Mouse (Mus musculus) forebrain, embryonic 14.5 days (tissue): ENCODE results near the gene Rras2. TPM values are rescaled to one million over a fixed set of nuclear protein-coding genes. Genes with fewer than 3 reads are reported as not detected.

ENCODE experiments used
- ATAC-seq: fragments of 200-750 bp; cut with Nextera tagmentation; 2 replicates; pipeline ENCODE4 v1.8.0; 2017; ENCODE audit warnings: mild to moderate bottlenecking, moderate library complexity
- DNase-seq: peaks from one replicate; pipeline ENCODE4 v3.0.0-alpha.2; 2015; ENCODE audit warnings: low spot score
- H3K27ac ChIP-seq: fragments of 300-500 bp; sonication (generic); 2 replicates; pipeline ENCODE4 v1.5.1; 2014; ENCODE audit warnings: low read depth, mild to moderate bottlenecking, control low read depth, low read length, moderate library complexity
- H3K27me3 ChIP-seq: fragments of 300-500 bp; sonication (generic); replicated peaks from 2 replicates; pipeline ENCODE4 v1.6.1; 2014; ENCODE audit warnings: low read length, control low read depth, mixed read lengths; ENCODE audit not compliant: control insufficient read depth, insufficient read depth
- H3K36me3 ChIP-seq: fragments of 300-500 bp; sonication (generic); 2 replicates; pipeline ENCODE4 v1.6.1; 2014; ENCODE audit warnings: low read length, control low read depth; ENCODE audit not compliant: control insufficient read depth, insufficient read depth
- H3K4me1 ChIP-seq: fragments of 300-500 bp; sonication (generic); 2 replicates; pipeline ENCODE4 v1.6.1; 2014; ENCODE audit warnings: antibody characterized with exemption, low read length, control low read depth; ENCODE audit not compliant: control insufficient read depth, insufficient read depth
- H3K4me2 ChIP-seq: fragments of 300-500 bp; sonication (generic); 2 replicates; pipeline ENCODE4 v1.6.1; 2014; ENCODE audit warnings: mild to moderate bottlenecking, control low read depth, low read length
- H3K4me3 ChIP-seq: fragments of 300-500 bp; sonication (generic); 2 replicates; pipeline ENCODE4 v1.5.1; 2014; ENCODE audit warnings: low read depth, low read length, control low read depth
- H3K9ac ChIP-seq: fragments of 300-500 bp; sonication (generic); 2 replicates; pipeline ENCODE4 v1.6.1; 2014; ENCODE audit warnings: mild to moderate bottlenecking, low read length, control low read depth, moderate library complexity
- H3K9me3 ChIP-seq: fragments of 300-500 bp; sonication (generic); replicated peaks from 2 replicates; pipeline ENCODE4 v1.6.1; 2016; ENCODE audit warnings: low read length, control low read depth, mixed read lengths; ENCODE audit not compliant: control insufficient read depth
- WGBS: fragments of 180-500 bp; shearing (Covaris S2); extraction: QIAGEN DNeasy Blood & Tissue Kit; methylation state at CpG from one replicate; pipeline ENCODE4 v1.1.7; 2014; 5-methylcytosine and 5-hydroxymethylcytosine counted together
- polyA plus RNA-seq: library from polyadenylated mRNA; unstranded; fragments of >200 nt; fragmentation: Nextera tagmentation; extraction: Ambion mirVana; gene quantifications from 2 replicates; pipeline ENCODE4 v1.2.1, GENCODE M21; 2014

Rras2 gene
- polyA plus RNA-seq, 1 experiment from 2014 or later, result 27.1 TPM

- Histone ChIP-seq H3K36me3 (no peaks in the 10 kb centered on the region), H3K4me3 (no peak overlapping the region), H3K4me2 (no peak overlapping the region), H3K27me3 (no peaks in the 10 kb centered on the region), H3K4me1 (peaks cover 5% of the 10 kb centered on the region; the same call in 1 of the 2 replicates), H3K27ac (no peak overlapping the region), H3K9ac (no peak overlapping the region), H3K9me3 (no peaks in the 10 kb centered on the region)
- DNase-seq, result no peak
- no peak for ATAC-seq
- 77% methylated on average over 8 of the region's 8 CpGs for WGBS
These were observed 54.0 kb downstream of the Rras2 start for GRCm38 (mm10) chr7:114063534-114063933.

DNA sequence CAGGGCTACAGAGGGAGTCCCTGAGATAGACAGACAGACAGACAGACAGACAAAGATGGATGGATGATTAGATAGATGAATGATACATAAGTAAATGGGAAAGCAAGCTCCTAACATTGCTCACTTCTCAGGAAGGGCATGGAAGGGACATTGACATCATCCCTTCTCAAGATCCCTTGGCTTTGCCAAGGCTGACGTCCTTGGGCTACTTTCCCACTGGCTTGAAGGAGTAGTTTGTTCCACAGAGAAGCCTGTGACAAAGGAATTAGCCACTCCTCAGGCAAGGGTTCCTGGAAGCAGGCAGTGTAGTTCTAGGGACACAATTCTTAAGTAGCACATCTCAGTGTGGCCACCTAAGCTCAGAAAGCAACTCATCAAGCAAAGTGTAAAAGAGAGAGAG is 55.1 kb downstream of the Rras2 start:
- Histone ChIP-seq H3K4me3 (no peak overlapping the region), H3K4me1 (peaks cover 5% of the 10 kb centered on the region; the same call in 1 of the 2 replicates), H3K27ac (no peak overlapping the region), H3K9ac (no peak overlapping the region), H3K36me3 (no peaks in the 10 kb centered on the region), H3K4me2 (no peak overlapping the region), H3K9me3 (no peaks in the 10 kb centered on the region), H3K27me3 (no peaks in the 10 kb centered on the region)
- DNase-seq (no peak), ATAC-seq (no peak)
- 65% methylated on average over 1 of the region's 1 CpGs for WGBS

DNA sequence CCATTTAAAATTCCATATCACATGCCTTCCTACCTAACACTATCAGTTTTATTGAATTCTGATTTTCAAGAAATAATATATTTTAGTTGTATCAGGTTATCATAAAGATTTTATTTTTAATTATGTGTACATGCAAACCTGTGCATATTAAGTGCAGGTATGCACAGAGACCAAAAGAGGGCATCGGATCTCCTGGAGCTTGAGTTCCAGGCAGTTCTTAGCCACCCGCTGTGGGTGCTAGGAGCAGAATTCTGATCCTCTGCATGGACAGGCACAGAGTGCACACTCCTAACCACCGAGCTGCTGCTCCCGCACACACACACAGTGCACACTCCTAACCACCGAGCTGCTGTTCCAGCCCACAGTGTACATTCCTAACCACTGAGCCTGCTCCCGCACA is 57.1 kb downstream of the Rras2 start:
- Histone ChIP-seq H3K27me3 (no peaks in the 10 kb centered on the region), H3K4me3 (no peak overlapping the region), H3K36me3 (no peaks in the 10 kb centered on the region), H3K4me1 (no peaks in the 10 kb centered on the region), H3K4me2 (no peak overlapping the region), H3K27ac (no peak overlapping the region), H3K9ac (no peak overlapping the region), H3K9me3 (no peaks in the 10 kb centered on the region)
- 93% methylated on average over 6 of the region's 6 CpGs for WGBS
- ATAC-seq (no peak), DNase-seq (no peak)

DNA sequence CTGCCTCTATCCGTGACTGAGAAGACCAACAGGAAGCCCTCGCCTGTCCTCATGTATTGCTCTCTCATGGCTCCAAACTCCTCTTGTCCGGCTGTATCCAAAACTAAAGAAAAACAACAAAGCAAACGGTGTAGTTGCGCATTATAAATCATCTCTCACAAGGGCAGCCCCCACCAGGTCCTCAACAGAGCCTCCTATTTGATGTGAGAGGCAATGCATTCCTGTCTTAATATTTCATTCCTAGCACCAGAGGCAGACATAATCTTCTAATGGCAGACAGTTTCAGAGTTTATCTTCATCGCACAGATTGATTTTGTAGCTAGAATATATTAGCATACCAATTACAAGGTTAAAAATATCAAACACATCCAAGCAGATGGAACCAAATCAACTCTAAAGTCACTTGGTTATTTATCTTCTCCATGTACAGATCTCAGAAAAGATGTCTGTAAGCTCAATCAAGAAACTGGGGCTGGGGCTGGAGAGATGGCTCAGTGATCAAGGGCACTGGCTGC is 58.6 kb downstream of the Rras2 start:
- Histone ChIP-seq H3K27ac (peak overlapping the region; percentile 40; the same call in 1 of the 2 replicates), H3K9me3 (no peaks in the 10 kb centered on the region), H3K9ac (no peak overlapping the region), H3K4me3 (no peak overlapping the region), H3K36me3 (no peaks in the 10 kb centered on the region), H3K4me2 (no peak overlapping the region), H3K27me3 (no peaks in the 10 kb centered on the region), H3K4me1 (no peaks in the 10 kb centered on the region)
- 80% methylated on average over 6 of the region's 6 CpGs for WGBS
- ATAC-seq (peak; percentile 32; the same call in 1 of the 2 replicates), DNase-seq (peak; percentile 49)

DNA sequence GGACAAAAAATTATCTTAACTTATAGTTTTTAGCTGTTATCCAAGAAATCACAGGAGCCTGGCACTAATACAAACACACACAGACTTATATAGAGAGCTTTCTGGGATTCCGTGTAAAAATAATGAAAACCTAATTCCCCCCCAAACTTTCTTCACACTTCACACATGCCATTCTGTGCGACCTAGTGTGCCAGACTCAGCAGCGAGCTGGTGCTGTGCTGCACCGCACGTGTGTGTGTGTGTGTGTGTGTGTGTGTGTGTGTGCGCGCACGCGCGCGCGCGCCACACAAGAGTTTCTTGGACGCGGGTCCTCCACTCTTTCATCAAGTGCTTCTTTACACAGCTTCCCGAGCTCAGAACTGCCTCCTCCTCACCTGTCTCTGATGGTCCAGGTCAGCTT is 59.4 kb downstream of the Rras2 start:
- Histone ChIP-seq H3K4me2 (no peak overlapping the region), H3K9me3 (no peaks in the 10 kb centered on the region), H3K27ac (no peak overlapping the region), H3K36me3 (0 out of 2 replicates have a peak, but pooled peaks cover 3% of the 10 kb centered on the region), H3K9ac (no peak overlapping the region), H3K4me3 (no peak overlapping the region), H3K4me1 (no peaks in the 10 kb centered on the region), H3K27me3 (no peaks in the 10 kb centered on the region)
- peak; percentile 44; the same call in 1 of the 2 replicates for ATAC-seq
- 85% methylated on average over 16 of the region's 16 CpGs for WGBS
- DNase-seq, result no peak

GRCm38 (mm10) chr7:114053720-114054119 is 63.9 kb downstream of the Rras2 start:
- ATAC-seq, result no peak

GRCm38 (mm10) chr7:114045814-114046213 is 71.8 kb downstream of the Rras2 start:
- Histone ChIP-seq H3K36me3 (no peaks in the 10 kb centered on the region), H3K4me2 (no peak overlapping the region), H3K9ac (no peak overlapping the region), H3K9me3 (no peaks in the 10 kb centered on the region), H3K27me3 (no peaks in the 10 kb centered on the region), H3K4me1 (no peaks in the 10 kb centered on the region; the same call in 1 of the 2 replicates), H3K27ac (no peak overlapping the region), H3K4me3 (no peak overlapping the region)
- WGBS, result 86% methylated on average over 2 of the region's 2 CpGs
- ATAC-seq, result no peak
- DNase-seq, result no peak

More at GRCm38 (mm10) chr7:114053720-114054119, 63.9 kb downstream of the Rras2 start:
- no peak overlapping the region for H3K4me2 ChIP-seq
- DNase-seq, result no peak
- no peak overlapping the region for H3K27ac ChIP-seq
- no peaks in the 10 kb centered on the region for H3K27me3 ChIP-seq
- no peaks in the 10 kb centered on the region for H3K4me1 ChIP-seq
- no peak overlapping the region for H3K9ac ChIP-seq
- WGBS, result 79% methylated on average over 4 of the region's 4 CpGs
- 0 out of 2 replicates have a peak, but pooled peaks cover 3% of the 10 kb centered on the region for H3K36me3 ChIP-seq
- no peaks in the 10 kb centered on the region for H3K9me3 ChIP-seq
- no peak overlapping the region for H3K4me3 ChIP-seq

- Histone ChIP-seq H3K9ac (no peak overlapping the region), H3K4me3 (no peak overlapping the region), H3K27me3 (no peaks in the 10 kb centered on the region), H3K36me3 (0 out of 2 replicates have a peak, but pooled peaks cover 3% of the 10 kb centered on the region), H3K27ac (peak overlapping the region; percentile 48; the same call in 1 of the 2 replicates), H3K4me1 (no peaks in the 10 kb centered on the region; the same call in 1 of the 2 replicates), H3K4me2 (no peak overlapping the region), H3K9me3 (no peaks in the 10 kb centered on the region)
- ATAC-seq (no peak), DNase-seq (no peak)
- WGBS, result 86% methylated on average over 6 of the region's 6 CpGs
These were observed 73.5 kb downstream of the Rras2 start for GRCm38 (mm10) chr7:114043929-114044549.
